Mouse (Mus musculus) limb, embryonic 11.5 days (tissue): ENCODE data around the gene Ak7. TPM values are rescaled to one million over a fixed set of nuclear protein-coding genes. Genes with fewer than 3 reads are reported as not detected.

Experiments used
- ATAC-seq: fragments of 200-750 bp; cut with Nextera tagmentation; 2 replicates; pipeline ENCODE4 v1.8.0; 2017; ENCODE audit warnings: low read depth; ENCODE audit not compliant: insufficient number of reproducible peaks, low FRiP score, low TSS enrichment
- DNase-seq: peaks from one replicate; pipeline ENCODE4 v3.0.0-alpha.2; 2015; ENCODE audit warnings: low spot score
- H3K27ac ChIP-seq: fragments of 300-500 bp; sonication (generic); replicated peaks from 2 replicates; pipeline ENCODE4 v1.5.1; 2014; ENCODE audit warnings: low read depth, mild to moderate bottlenecking, low read length
- H3K27me3 ChIP-seq: fragments of 300-500 bp; sonication (generic); 2 replicates; pipeline ENCODE4 v1.6.1; 2014; ENCODE audit warnings: mild to moderate bottlenecking, low read length, mixed read lengths; ENCODE audit not compliant: control insufficient read depth, insufficient read depth
- H3K36me3 ChIP-seq: fragments of 300-500 bp; sonication (generic); 2 replicates; pipeline ENCODE4 v1.6.1; 2014; ENCODE audit warnings: mild to moderate bottlenecking, low read length, moderate library complexity, mixed read lengths; ENCODE audit not compliant: control insufficient read depth, insufficient read depth
- H3K4me1 ChIP-seq: fragments of 300-500 bp; sonication (generic); 2 replicates; pipeline ENCODE4 v1.6.1; 2014; ENCODE audit warnings: low read length, mixed read lengths; ENCODE audit not compliant: control insufficient read depth, insufficient read depth
- H3K4me2 ChIP-seq: fragments of 300-500 bp; sonication (generic); 2 replicates; pipeline ENCODE4 v1.6.1; 2014; ENCODE audit warnings: low read depth, mild to moderate bottlenecking, moderate library complexity; ENCODE audit not compliant: severe bottlenecking
- H3K4me3 ChIP-seq: fragments of 300-500 bp; sonication (generic); 2 replicates; pipeline ENCODE4 v1.5.1; 2014; ENCODE audit warnings: low read depth, low read length
- H3K9ac ChIP-seq: fragments of 300-500 bp; sonication (generic); 2 replicates; pipeline ENCODE4 v1.6.1; 2014; ENCODE audit warnings: mild to moderate bottlenecking, low read length
- H3K9me3 ChIP-seq: fragments of 300-500 bp; sonication (generic); 2 replicates; pipeline ENCODE4 v1.6.1; 2016; ENCODE audit warnings: low read length; ENCODE audit not compliant: control insufficient read depth
- WGBS: fragments of 180-500 bp; shearing (Covaris S2); extraction: QIAGEN DNeasy Blood & Tissue Kit; methylation state at CpG from one replicate; pipeline ENCODE4 v1.1.7; 2014; 5-methylcytosine and 5-hydroxymethylcytosine counted together
- polyA plus RNA-seq: library from polyadenylated mRNA; unstranded; fragments of >200 nt; fragmentation: Nextera tagmentation; extraction: Ambion mirVana; gene quantifications from 2 replicates; pipeline ENCODE4 v1.2.1, GENCODE M21; 2014

Gene Ak7
- polyA plus RNA-seq, 1 experiment from 2014 or later, result 0.09 TPM

DNA sequence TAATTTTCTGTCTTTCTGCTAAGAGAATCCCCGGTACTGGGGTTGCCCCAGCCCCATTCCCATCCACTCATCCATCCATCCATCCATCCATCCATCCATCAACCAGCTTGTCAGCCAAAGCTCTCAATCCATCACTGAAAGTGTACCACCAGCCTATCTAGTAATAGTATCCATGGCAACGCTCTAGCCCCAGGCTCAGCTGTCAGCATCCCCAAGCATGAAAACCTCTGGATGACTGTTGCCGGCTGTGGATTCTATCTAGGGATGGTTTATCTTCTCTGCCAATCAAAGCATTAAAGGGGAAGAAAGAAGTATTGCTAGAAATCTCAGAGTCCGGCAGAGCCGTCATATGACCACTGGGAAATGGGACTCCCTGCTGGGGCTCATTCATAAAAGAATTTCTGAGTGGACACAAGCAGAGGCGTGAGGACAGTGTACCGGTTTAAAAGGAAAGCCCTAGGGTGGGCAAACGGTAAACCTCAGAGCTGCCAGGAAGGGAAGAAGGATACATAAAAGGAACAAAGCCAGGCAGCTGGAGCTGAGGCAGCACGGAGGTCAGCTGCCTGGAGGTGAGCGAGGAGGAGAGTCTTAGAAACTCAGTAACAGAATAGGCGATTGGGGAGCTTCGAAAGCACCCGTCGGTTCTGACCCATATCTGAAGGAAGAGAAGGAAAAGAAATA, 15.8 kb downstream of the Ak7 start:
- H3K9ac ChIP-seq, result no peak overlapping the region
- H3K27ac ChIP-seq, result no peak overlapping the region
- H3K4me3 ChIP-seq, result no peak overlapping the region
- WGBS, result 67% methylated on average over 14 of the region's 14 CpGs
- ATAC-seq, result no peak
- H3K36me3 ChIP-seq, result no peaks in the 10 kb centered on the region
- no peak overlapping the region for H3K4me2 ChIP-seq
- no peaks in the 10 kb centered on the region for H3K27me3 ChIP-seq
- DNase-seq, result no peak
- H3K4me1 ChIP-seq, result no peaks in the 10 kb centered on the region
- H3K9me3 ChIP-seq, result no peaks in the 10 kb centered on the region

DNA sequence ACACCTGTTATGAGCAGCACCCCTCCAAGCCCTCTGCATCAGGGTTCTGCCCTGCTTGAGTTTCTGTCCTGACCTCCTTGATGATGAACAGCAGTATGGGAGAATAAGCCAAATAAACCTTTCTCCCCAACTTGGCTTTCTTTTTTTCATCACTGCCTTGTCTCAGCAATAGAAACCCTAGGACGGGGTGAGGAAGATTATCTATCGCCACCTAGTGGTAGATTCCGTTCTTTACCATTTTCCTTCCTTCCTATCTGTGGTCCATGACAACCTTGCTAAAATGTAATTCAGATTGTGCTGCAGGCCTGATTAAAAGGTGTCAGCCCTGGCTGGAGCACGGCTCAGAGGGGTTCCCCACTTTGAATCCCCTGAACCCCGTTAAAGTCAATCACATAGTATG, 16.9 kb downstream of the Ak7 start:
- H3K4me2 ChIP-seq, result no peak overlapping the region
- DNase-seq, result no peak
- no peak overlapping the region for H3K27ac ChIP-seq
- 5% methylated on average over 5 of the region's 5 CpGs for WGBS
- ATAC-seq, result no peak
- no peak overlapping the region for H3K9ac ChIP-seq
- H3K36me3 ChIP-seq, result no peaks in the 10 kb centered on the region
- H3K9me3 ChIP-seq, result no peaks in the 10 kb centered on the region
- no peaks in the 10 kb centered on the region for H3K27me3 ChIP-seq
- H3K4me3 ChIP-seq, result no peak overlapping the region
- H3K4me1 ChIP-seq, result no peaks in the 10 kb centered on the region

DNA sequence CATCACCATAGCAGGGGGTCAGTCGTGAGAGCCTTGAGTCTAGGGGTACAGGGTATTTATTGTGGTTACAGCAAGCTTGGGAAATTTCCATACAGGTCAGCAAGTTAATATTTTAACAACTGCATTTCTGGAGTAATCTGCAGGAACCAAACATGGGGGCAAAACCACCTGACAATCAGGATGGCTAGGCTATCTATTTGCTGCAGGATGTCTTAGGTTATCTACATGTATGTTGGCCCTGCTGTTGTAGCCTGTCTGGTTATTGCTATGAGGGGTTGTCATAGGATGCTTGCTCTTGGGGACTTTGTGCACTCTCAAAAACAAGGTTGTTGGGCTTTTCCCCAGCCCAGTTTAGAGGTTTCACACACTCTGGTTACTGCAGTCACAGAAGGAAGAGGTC, 18.8 kb downstream of the Ak7 start:
- Histone ChIP-seq H3K4me3 (no peak overlapping the region), H3K9me3 (no peaks in the 10 kb centered on the region), H3K4me1 (no peaks in the 10 kb centered on the region), H3K36me3 (no peaks in the 10 kb centered on the region), H3K27ac (no peak overlapping the region), H3K27me3 (no peaks in the 10 kb centered on the region), H3K9ac (no peak overlapping the region), H3K4me2 (no peak overlapping the region)
- WGBS, result 52% methylated on average over 1 of the region's 1 CpGs
- ATAC-seq (no peak), DNase-seq (no peak)

DNA sequence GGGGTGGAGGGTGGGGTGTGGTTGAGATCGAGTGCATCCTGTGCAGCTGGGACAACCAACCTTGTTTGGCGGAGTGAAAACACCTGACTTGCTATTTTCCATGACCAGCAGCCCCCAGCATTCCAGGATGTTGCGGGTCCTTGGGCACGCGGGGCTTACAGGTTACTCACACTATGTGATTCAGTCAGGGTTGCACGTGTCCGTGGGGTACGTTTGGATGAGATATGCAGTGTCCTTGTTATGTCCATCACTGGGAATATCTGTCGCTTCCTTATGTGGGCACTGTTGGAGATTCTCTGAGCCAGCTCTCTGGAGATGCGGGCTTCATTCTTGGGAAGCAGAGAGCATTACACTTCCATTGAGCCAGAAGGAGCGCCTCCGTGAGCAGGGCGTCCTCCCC, 20.0 kb downstream of the Ak7 start:
- no peaks in the 10 kb centered on the region for H3K9me3 ChIP-seq
- 75% methylated on average over 13 of the region's 13 CpGs for WGBS
- DNase-seq (no peak), ATAC-seq (no peak)
- H3K27ac ChIP-seq, result no peak overlapping the region
- no peak overlapping the region for H3K4me2 ChIP-seq
- no peaks in the 10 kb centered on the region for H3K27me3 ChIP-seq
- no peaks in the 10 kb centered on the region for H3K36me3 ChIP-seq
- no peaks in the 10 kb centered on the region for H3K4me1 ChIP-seq
- no peak overlapping the region for H3K4me3 ChIP-seq
- H3K9ac ChIP-seq, result no peak overlapping the region

GRCm38 (mm10) chr12:105727268-105727667, 21.5 kb downstream of the Ak7 start:
- Histone ChIP-seq H3K4me1 (no peaks in the 10 kb centered on the region), H3K36me3 (no peaks in the 10 kb centered on the region), H3K4me3 (no peak overlapping the region), H3K9ac (no peak overlapping the region), H3K27me3 (no peaks in the 10 kb centered on the region), H3K9me3 (no peaks in the 10 kb centered on the region), H3K4me2 (no peak overlapping the region), H3K27ac (no peak overlapping the region)
- WGBS, result 94% methylated on average over 3 of the region's 3 CpGs
- DNase-seq (no peak), ATAC-seq (no peak)

GRCm38 (mm10) chr12:105727964-105728363, 22.2 kb downstream of the Ak7 start:
- WGBS, result 26% methylated on average over 8 of the region's 8 CpGs
- no peak for ATAC-seq
- H3K27ac ChIP-seq, result no peak overlapping the region
- DNase-seq, result peak; percentile 51
- H3K4me3 ChIP-seq, result no peak overlapping the region
- no peaks in the 10 kb centered on the region for H3K4me1 ChIP-seq
- H3K4me2 ChIP-seq, result no peak overlapping the region
- no peaks in the 10 kb centered on the region for H3K36me3 ChIP-seq
- no peak overlapping the region for H3K9ac ChIP-seq
- H3K27me3 ChIP-seq, result no peaks in the 10 kb centered on the region
- no peaks in the 10 kb centered on the region for H3K9me3 ChIP-seq

DNA sequence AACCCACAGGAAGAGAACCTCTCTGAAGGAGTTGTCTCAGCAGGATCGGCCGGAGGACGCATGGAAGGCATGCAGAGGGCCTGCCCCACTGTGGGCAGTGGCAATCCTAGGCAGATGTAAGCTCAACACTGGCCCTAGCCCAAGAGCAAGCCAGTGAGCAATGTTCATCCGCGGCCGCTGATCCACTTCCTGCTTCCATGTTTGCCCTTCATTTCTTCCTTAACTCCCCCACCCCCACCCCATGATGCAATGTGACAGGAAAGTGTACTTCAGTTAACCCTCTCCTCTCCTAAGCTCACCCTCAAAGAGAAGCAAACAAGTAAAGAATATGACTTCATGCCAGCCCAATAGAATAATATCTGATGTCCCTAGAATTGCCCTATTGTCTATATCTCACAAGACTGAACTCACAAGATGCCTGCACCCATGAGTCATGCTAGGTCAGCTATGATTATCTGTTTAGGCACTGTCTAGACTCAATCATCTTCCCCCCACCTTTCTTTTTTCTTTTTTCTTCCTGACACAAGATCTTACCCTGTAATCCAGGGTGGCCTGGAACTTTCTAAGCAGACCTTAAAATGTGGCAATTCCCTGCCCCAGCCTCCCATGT, 25.2 kb downstream of the Ak7 start:
- no peaks in the 10 kb centered on the region for H3K9me3 ChIP-seq
- H3K9ac ChIP-seq, result no peak overlapping the region
- H3K27ac ChIP-seq, result no peak overlapping the region
- no peaks in the 10 kb centered on the region for H3K27me3 ChIP-seq
- H3K4me3 ChIP-seq, result no peak overlapping the region
- WGBS, result 87% methylated on average over 6 of the region's 6 CpGs
- DNase-seq (no peak), ATAC-seq (no peak)
- no peaks in the 10 kb centered on the region for H3K36me3 ChIP-seq
- H3K4me2 ChIP-seq, result no peak overlapping the region
- no peaks in the 10 kb centered on the region for H3K4me1 ChIP-seq

DNA sequence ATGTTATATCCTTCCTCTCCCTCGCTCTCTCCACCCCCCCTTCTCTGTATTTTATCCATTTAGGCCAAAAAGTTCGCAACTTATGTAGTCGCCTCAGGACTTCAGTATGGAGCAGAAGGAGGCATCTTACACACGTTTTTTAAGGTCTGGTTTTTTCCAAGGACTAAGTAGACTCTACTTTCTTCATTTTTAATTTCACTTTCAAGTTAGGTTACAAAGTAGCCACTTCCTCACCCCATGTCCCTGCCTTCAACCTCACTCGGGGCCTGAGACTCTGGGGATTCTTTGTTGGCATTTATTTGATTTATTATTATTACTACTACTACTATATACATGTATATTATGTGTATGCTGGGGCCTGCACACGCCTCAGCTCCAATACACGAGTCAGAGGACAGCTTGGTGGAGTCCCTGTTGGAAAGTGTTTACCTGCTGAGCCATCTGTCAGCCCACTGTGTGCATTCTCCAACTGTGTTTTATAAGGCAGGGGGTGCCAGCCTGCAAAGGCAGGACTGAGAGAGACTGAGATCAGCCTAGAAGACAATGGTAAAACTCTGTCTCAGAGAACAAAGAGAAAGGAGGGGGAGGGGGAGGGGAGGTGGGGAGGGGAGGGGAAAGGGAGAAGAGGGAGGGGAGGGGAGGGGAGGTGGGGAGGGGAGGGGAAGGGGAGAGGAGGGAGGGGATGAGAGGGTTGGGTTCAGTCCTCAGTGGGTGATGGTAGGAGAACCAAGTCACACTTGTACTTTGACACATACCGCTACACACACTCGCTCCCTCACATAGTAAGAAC, 27.8 kb downstream of the Ak7 start:
- no peak for DNase-seq
- no peaks in the 10 kb centered on the region for H3K9me3 ChIP-seq
- ATAC-seq, result no peak
- no peaks in the 10 kb centered on the region for H3K36me3 ChIP-seq
- H3K4me3 ChIP-seq, result no peak overlapping the region
- no peaks in the 10 kb centered on the region for H3K27me3 ChIP-seq
- WGBS, result 79% methylated on average over 9 of the region's 9 CpGs
- H3K4me1 ChIP-seq, result no peaks in the 10 kb centered on the region
- H3K4me2 ChIP-seq, result no peak overlapping the region
- H3K27ac ChIP-seq, result no peak overlapping the region
- H3K9ac ChIP-seq, result no peak overlapping the region
